9 mouse cellular contexts compared by ENCODE assay signal in the genomic region with DNA sequence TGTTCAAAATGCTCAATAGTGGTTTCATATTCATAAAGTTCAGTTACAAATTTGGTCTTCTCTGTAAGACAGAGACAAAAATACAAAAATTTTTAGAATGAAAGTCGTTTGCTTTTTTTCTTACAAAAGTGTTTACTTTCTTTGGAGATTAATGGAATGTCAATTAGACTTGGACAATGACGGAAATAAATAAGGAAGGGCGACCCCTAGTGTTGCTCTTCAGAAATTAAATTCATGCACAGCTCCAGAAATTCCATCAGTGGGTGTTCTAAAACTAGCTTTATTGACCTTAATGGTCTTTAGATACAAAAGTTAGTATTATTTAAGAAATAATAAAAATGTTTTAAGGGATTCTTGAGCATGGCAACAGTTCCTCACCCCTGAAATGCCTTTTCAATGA.
A peak's percentile ranks its signal among the peaks of the same experiment; 100 is the strongest.
DNase-seq lines count a peak whose midpoint lies in the region; ATAC-seq and TF ChIP-seq lines count a peak whose summit lies in the region.
"Had no signal": no experiment of that assay in that cellular context is flagged by ENCODE, and none has a peak within 500 bp of the region (broad histone marks: within the 10 kb centered on the region; RNA-seq: fewer than 3 reads in every experiment).

No protein-coding gene starts in this region.

- no peak overlapping the region for H3K27ac ChIP-seq in MEL (ENCODE audit: control insufficient read depth, low read depth, low read length)
- H3K27ac ChIP-seq: liver, embryonic 13.5 days had no signal

- peak; percentile 3 to 9 for DNase-seq in cerebellum, adult 18-20 months
- DNase-seq in layer of hippocampus, adult 11-12 months (ENCODE audit: low spot score) = peak; percentile 8
- DNase-seq in layer of hippocampus, adult 9-11 months = no peak
- DNase-seq in MEL (ENCODE audit: low read depth, low spot score) = peak; percentile 34
- peak; percentile 12 to 46 for DNase-seq in kidney, postnatal 36 days
- DNase-seq in thymus, postnatal 0 days (ENCODE audit: low spot score) = no peak
- DNase-seq: liver, embryonic 13.5 days had no signal

- peak; percentile 22 to 51 (median 22); a peak in 3 of 6 replicates for TF ChIP-seq CTCF in MEL (IDR thresholded peaks at IDR 0.05 in 2 of 3, conservative IDR thresholded peaks at IDR 0.05 in 1 of 3; ENCODE audit: control insufficient read depth in 1 of 3, insufficient read depth in 1 of 3, low read depth in 2 of 3, low read length in 3 of 3, poor library complexity in 1 of 3, severe bottlenecking in 1 of 3)

- no peak for ATAC-seq in cerebellum, adult (ENCODE audit: insufficient number of reproducible peaks, low FRiP score, low TSS enrichment)
- no peak for ATAC-seq in megakaryocyte progenitor cell, adult 5-6 weeks (replicated peaks; ENCODE audit: poor library complexity)

- no peaks in the 10 kb centered on the region for H3K79me2 ChIP-seq in MEL (ENCODE audit: control insufficient read depth, insufficient read depth, low read length, poor library complexity)

- no peak for TF ChIP-seq EP300 in MEL (IDR thresholded peaks at IDR 0.05; ENCODE audit: low read depth in 1 of 2, low read length in 2 of 2)

- no peaks in the 10 kb centered on the region for H3K27me3 ChIP-seq in MEL (ENCODE audit: control insufficient read depth in 1 of 2, insufficient read depth in 2 of 2, low read length in 2 of 2)
- H3K27me3 ChIP-seq: liver, embryonic 13.5 days had no signal

- H3K9ac ChIP-seq in MEL (ENCODE audit: control insufficient read depth, low read depth, low read length, poor library complexity, severe bottlenecking) = no peak overlapping the region
- H3K9ac ChIP-seq: liver, embryonic 13.5 days had no signal

- TF ChIP-seq POLR2A in MEL (IDR thresholded peaks at IDR 0.05; ENCODE audit: control insufficient read depth in 1 of 2, insufficient read depth in 1 of 2, low read depth in 1 of 2, low read length in 2 of 2, poor library complexity in 1 of 2) = no peak

- no peaks in the 10 kb centered on the region for H3K36me3 ChIP-seq in MEL (ENCODE audit: control insufficient read depth in 1 of 2, insufficient read depth in 2 of 2, low read length in 2 of 2)
- H3K36me3 ChIP-seq: liver, embryonic 13.5 days had no signal

- H3K9me3 ChIP-seq in MEL (replicated peaks; ENCODE audit: insufficient read depth, low read length) = no peaks in the 10 kb centered on the region
- H3K9me3 ChIP-seq: liver, embryonic 13.5 days had no signal

- H3K4me3 ChIP-seq in MEL (ENCODE audit: control insufficient read depth in 1 of 2, insufficient read depth in 1 of 2, low read depth in 2 of 2, low read length in 2 of 2) = no peak overlapping the region
- H3K4me3 ChIP-seq: liver, embryonic 13.5 days had no signal

- no peaks in the 10 kb centered on the region for H3K4me1 ChIP-seq in MEL (ENCODE audit: control insufficient read depth in 1 of 2, insufficient read depth in 2 of 2, low read length in 2 of 2)
- H3K4me1 ChIP-seq: liver, embryonic 13.5 days had no signal

- peak; percentile 42 for TF ChIP-seq RAD21 in MEL (IDR thresholded peaks at IDR 0.05; ENCODE audit: low read depth, low read length)

TF ChIP-seq in MEL, 35 proteins besides CTCF, POLR2A, EP300 and RAD21:
- TF ChIP-seq SMC3 (IDR thresholded peaks at IDR 0.05; ENCODE audit: low read depth, low read length) (peak; percentile 52), JUND (IDR thresholded peaks at IDR 0.05; ENCODE audit: low read depth, low read length) (no peak)

Comparison
In these comparisons a context has a peak if more than half of its experiments do, and no peak if none do; other contexts are left out.
1. DNase-seq: peak in cerebellum, adult 18-20 months (2 of 2), layer of hippocampus, adult 11-12 months (single experiment), MEL (single experiment) and kidney, postnatal 36 days (2 of 2); none in layer of hippocampus, adult 9-11 months (single experiment) and thymus, postnatal 0 days (single experiment).